Mouse (Mus musculus): Measurements from ENCODE around the gene Cog1.

The Cog1 gene

DNA sequence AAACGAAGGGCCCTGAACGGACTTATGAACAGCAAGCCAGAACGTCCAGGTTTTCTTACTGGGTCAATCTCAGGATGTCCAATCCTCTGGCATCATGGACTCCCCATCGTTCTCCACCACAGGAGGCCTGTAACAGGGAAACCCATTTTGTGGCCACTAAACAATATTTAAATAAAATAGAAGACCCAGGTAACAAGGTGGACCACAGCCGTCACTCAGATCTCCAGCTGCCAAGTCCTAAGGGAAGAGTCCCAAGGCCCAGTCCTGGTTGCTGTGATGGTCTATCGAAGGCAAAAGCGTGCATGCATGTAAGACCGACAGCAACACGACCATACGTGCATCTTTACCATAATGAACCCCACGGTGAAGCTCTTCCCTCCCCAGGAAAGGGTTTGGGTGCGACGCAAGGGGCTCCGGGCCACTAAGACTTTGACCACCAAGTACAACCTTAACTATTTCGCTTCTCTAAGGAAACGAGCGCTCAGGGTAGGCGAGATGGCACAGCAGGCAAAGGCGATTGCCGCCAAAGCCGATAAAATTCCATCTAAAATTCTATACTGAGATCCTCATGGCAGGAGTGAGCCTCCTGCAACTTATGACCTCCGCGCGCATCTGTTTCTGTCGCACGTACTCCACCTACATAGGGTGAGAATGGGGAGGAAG is at the start of gene Cog1:
Gene Cog1, plus strand, starts transcription at position 480 of the 663 bp plus-strand sequence.
- DNase-seq (ENCODE audit: low read depth), result no peak

- no peak for DNase-seq (ENCODE audit: low read depth)
These were observed 48.3 kb upstream of the Cog1 start for GRCm38 (mm10) chr11:113600526-113601245.

- DNase-seq (ENCODE audit: low read depth), result no peak
These were observed 47.2 kb upstream of the Cog1 start for GRCm38 (mm10) chr11:113601616-113602343.

- no peak for DNase-seq (ENCODE audit: low read depth)
These were observed 41.4 kb upstream of the Cog1 start for GRCm38 (mm10) chr11:113607556-113607955.

DNA sequence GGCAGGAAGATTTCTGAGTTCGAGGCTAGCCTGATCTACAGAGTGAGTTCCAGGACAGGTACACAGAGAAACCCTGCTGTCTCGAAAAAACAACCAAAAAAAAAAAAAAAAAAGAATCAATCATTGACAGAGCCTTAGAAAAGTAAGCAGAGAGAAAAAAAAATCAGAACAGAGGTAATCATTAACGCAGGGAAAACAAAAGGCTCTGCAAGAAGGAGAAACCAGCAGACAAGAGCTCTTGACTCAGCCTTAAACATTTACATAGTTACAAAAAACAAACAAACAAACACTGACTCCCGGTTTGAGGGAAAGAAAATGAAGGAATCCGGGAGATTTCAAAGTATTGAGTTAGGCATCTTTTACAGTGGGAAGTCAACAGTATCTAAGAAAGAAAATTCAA is 39.4 kb upstream of the Cog1 start:
- DNase-seq (ENCODE audit: low read depth), result no peak

DNA sequence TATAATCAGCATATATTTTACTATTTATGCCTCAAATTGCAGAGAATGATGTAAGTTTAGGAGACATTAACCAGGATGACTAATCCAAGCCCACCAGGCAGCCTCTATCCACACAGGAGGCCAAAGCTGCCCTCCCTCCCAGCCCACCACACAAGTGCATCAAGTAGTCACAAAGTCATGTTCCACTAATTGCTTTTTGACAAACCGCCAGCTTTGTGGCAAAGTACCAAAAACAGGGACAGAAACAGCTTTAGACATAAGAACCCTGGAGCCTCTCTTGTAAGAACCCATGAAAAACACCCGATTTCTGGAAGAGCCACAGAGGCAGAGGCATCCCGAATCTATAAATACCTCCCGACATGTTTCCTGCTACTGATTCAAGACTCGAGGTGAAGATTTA is 38.7 kb upstream of the Cog1 start:
- DNase-seq (ENCODE audit: low read depth), result no peak

DNA sequence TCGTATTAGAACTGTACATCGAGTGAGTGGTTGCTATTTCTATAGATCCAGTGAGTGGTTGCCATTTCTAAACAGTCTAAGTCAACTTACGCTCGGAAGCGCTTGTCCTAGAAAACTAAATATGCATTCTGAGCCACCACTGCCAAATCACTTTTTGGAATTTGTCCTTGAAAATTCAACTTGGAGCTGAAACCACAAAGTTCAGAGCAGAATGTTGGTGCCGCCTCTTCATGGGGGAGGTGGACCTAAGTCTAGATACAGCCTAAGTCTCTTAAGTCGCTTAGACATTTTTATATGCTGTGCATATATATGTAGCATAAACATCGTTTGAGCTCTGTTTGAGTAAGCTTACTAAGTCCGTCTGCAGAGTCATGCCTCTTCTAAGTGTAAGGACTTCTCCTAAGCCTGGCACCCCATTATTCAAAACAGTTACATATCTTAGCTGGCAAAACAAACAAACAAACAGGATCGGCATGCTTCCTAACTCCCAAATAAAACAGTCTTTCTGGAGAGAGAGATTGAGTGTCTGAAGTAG is 37.8 kb upstream of the Cog1 start:
- DNase-seq (ENCODE audit: low read depth), result no peak

DNA sequence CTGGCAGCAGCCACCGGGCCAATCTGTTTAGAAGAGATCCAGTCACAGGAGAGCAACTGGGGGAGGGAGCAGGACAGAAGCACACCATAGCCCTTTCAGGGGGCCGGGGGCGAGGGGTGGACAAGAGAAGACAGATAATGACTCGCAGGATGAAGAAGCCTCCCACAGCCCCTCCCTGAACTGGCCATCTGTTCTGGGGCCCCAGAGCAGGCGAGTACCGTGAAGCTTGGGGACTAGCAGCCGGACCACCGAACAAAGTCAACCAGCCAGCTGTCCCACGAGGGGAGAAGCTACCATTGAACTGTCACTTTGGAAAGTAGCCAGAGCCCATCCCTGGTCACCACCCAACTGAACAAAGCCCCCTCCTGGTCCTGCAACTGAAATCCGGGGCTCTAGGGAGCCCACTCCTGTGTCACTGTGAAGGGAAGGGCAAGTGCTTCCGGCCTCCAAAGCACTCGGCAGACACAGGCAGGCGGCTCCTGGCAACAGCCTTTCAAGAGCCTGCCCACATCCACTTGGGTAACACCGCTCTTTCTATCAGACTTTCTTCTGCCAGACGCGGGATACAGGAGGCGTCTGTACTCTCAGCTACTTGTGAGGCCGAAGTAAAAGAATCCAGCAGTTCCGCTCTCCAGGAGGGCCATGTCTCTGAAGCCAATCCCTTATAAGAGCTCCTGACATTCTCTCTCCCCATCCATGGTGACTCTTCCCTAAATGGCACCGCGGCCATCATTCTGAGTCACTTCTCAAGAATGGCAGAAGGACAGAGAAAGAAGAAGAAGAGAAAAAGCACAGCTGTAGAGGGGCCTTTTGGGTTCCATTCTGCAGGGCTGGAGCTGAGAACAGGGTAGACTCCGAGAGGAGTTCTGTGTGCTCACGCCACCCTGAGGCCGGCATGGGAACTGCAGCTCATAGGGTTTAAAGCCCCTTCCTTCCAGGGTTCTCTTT is 37.0 kb upstream of the Cog1 start:
- DNase-seq (ENCODE audit: low read depth), result no peak

- no peak for DNase-seq (ENCODE audit: low read depth)
These were observed 34.5 kb upstream of the Cog1 start for GRCm38 (mm10) chr11:113614476-113614875.

DNA sequence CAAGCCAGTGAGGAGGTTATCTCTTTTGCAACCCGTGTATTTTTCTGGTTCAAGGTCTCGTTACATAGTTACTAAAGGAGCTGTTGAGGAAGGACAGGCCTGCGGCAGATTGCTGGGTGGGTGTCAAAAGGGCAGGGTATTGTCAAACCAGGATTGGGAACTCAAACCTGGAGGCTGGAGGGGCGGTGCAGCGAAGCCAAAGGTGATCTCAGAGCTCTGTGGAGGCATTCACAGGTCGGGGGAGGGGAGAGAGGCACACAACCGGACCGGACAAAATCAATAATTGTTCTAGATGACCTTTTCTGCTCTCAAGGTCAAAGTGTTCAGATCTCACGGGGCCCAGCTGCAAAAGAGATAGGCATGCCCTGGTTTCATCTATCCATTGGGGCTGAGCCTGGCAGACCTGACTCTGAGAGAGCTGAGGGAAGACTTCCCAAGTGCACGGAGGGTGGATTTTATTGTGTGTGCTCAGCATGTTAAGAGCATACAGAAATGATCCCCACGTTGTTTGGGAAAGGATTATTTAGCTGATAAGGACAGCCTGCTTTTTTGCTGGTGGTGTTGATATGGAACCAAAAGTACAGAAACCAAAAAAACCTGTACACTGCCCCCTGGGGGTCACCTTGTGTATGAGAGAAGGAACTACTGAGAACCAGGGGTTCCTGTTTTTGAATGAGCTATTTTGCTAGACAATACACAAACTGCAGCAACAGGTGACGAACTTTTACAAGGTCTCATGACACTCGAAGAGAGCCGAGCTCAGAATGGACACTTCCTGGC is 31.6 kb upstream of the Cog1 start:
- peak; percentile 76 for DNase-seq (ENCODE audit: low read depth)

DNA sequence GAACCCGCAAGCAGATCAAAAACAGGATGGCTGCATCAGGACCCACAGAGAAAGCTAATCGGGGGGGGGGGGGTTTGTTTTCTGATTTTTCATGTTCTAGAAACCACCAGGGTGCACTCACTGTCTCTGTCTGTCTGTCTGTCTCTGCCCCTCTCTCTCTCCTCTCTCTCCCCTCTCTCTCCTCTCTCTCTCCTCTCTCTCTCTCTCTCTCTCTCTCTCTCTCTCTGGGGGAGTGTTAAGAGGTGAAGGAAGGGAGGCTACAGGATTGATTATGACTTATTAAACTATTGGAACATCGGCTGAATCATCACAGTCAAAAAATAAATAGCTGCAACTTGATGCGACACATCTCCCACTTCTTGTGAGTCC is 30.7 kb upstream of the Cog1 start:
- DNase-seq (ENCODE audit: low read depth), result no peak

DNA sequence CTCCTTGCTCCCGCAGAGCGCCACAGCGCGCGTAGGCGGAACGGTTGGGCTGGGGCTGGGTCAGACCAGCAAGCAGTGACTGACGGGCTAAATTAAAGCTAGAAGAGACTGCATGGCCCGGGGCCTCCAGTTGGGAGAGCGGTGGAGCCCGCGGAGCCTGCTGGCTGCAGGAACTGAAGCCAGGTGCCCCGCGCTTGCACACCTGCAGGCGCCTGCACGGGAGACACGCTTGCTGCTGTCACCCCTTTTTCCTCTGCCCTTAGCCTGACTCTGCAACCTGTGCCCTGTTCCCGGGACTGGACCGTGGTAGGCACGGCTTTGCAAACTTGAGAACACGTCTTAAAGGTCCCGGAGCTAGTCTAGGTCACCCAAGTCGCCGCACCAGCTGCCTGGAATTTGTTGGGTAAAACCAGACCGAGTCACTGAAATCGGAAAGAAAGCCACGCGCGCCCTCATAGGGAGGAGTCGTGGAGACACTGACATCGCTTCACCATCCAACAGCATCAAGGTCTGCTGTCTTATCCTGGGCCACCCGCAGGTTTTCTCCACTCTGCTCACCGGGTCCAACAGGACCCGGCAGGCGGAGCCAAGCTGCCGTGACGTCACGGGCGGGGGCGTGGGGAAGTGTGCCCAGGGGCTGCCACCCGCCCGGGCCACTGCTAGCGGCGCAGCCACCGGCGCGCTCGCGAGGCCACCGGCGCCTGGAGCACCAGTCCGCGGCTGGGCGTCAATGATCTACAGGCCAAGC is 30.1 kb upstream of the Cog1 start, which contains the start of gene Sstr2:
Gene Sstr2, plus strand, starts transcription at position 671 of the 748 bp plus-strand sequence.
- no peak for DNase-seq (ENCODE audit: low read depth)

DNA sequence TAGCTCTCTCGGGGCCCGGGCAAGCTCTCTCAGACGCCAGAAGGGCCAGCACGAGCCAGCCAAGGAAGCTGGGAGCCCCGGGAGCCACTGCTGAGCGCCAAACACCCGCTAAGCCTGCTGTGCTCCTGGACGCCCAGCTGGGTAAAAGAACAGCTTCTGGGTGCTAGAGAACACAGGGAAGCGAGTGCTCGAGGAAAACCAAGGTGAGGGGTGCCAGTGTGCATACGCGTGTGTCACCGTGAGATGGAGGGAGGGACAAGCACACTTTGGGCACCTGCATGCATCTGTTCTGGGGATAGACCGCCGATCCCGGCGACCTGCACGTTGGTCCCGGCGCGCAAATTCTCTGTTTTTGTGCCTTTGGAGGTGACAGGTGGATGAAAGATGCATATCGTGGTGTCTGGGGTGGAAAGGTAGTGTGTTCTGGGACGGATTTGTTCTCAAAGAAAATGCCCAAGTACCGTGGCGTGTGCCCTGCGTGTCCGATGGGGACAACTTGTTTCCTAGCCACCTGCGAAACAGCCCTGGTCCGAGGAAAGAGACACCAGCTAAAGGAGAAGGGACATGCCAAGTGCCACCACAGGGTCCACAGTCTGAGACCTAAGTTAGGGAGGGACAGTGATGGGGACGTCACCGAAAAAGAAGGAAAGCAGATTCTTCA is 29.4 kb upstream of the Cog1 start:
- DNase-seq (ENCODE audit: low read depth), result no peak

DNA sequence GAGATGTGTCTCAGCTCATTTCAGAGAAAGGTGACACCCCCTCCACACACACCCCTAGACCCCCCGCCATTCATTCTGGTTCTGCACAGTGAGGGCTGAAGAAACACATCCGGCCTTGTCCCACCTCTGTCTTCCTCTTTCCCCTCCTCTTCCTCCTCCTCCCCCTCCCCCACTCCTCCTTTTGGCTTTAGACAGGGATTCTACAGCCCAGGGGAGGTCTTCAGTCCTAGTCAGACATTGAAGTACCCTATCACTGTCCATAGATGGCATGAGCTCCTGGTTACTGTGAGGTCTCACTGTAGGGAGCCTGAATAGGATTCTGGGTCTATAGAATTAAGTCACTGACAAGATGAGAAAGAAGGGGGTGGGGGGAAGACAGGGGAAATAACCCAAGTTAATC is 28.0 kb upstream of the Cog1 start:
- no peak for DNase-seq (ENCODE audit: low read depth)

DNA sequence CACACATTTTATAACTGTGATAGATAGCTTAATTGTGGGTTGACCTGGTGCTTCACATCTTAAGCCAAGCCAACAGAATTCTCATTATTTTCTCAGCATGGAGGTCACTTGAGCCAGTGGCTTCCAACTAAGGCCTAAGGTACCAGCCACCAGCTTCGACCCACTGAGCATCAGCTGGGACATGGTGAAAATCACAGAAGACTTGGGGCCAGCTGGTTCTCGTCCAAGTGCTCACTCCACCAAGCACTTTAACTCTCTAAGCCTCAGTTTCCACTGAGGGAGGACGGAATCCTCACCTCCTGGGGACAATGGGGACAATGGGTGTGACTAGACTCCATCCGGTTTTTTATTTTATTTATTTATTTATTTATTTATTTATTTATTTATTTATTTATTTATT is 26.9 kb upstream of the Cog1 start:
- DNase-seq (ENCODE audit: low read depth), result no peak

GRCm38 (mm10) chr11:113625437-113625836 is 23.5 kb upstream of the Cog1 start:
- DNase-seq (ENCODE audit: low read depth), result no peak

GRCm38 (mm10) chr11:113627785-113628184 is 21.2 kb upstream of the Cog1 start:
- DNase-seq (ENCODE audit: low read depth), result no peak

GRCm38 (mm10) chr11:113630642-113631041 is 18.3 kb upstream of the Cog1 start:
- no peak for DNase-seq (ENCODE audit: low read depth)

DNA sequence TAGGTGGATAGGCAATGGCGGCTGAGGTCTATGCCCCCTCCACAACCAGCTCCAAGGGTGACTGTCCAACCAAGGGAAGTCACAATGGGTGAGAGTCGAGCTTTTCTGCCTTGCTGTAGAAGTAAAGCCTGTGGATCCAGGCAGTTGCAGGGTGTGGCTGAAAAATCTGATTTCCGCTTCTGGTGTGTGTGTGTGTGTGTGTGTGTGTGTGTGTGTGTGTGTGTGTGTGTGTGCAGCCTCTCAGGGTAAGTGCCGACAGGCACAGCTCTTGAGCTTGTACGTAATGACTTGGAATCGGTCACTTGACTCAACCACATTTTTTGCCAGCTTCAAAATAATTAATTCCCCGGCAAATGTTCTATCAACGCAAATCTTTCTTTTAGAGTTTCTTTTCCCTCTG is 17.7 kb upstream of the Cog1 start:
- no peak for DNase-seq (ENCODE audit: low read depth)

DNA sequence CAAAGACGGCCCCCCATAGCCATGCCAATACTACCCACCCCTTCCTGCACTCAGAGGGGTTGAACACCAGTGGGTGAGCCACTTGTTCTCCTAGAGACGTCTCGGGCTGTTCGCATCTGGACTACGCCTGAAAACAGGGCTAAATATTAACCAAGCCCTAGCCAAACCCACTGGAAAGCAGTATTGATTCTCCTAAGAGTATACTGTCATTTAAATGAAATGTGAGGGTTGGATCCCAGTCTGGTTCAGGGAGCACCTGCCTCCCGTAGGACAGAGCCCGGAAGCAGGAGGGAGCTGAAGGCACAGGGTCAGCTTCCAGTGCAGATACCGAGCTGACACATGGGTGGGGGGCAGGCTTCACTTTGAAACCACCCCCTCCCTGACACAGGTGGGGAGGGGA is 17.1 kb upstream of the Cog1 start:
- DNase-seq (ENCODE audit: low read depth), result no peak

All from c-Kit-positive CD71-negative TER-119-negative erythroid progenitor cells, embryonic 14.5 days (primary cell).